Mouse (Mus musculus): ENCODE measurements around the gene Defb21. TPM values are rescaled to one million over a fixed set of nuclear protein-coding genes. Genes with fewer than 3 reads are reported as not detected.

Defb21 gene
- polyA plus RNA-seq, 1 experiment: not detected

GRCm38 (mm10) chr2:152553774-152554423, 18.6 kb upstream of the Defb21 start:
- Histone ChIP-seq H3K4me1 (ENCODE audit: control insufficient read depth, insufficient read depth, insufficient read length, low read length) (no peaks in the 10 kb centered on the region), H3K36me3 (ENCODE audit: control insufficient read depth, insufficient read depth, low read length) (no peaks in the 10 kb centered on the region), H3K27ac (ENCODE audit: insufficient read depth, low read depth, low read length) (no peak overlapping the region), H3K27me3 (ENCODE audit: control insufficient read depth, insufficient read depth, low read length) (no peaks in the 10 kb centered on the region), H3K4me3 (ENCODE audit: low read depth, low read length) (no peak overlapping the region)
- WGBS: 16% methylated on average over 16 of the region's 16 CpGs
- peak; percentile 73; the same call in 1 of the 2 replicates for TF ChIP-seq CTCF (IDR thresholded peaks at IDR 0.05; ENCODE audit: extremely low read depth, insufficient read length, insufficient replicate concordance, low read depth, low read length)
- no peak for TF ChIP-seq POLR2A (IDR thresholded peaks at IDR 0.05; ENCODE audit: low read depth, low read length)

DNA sequence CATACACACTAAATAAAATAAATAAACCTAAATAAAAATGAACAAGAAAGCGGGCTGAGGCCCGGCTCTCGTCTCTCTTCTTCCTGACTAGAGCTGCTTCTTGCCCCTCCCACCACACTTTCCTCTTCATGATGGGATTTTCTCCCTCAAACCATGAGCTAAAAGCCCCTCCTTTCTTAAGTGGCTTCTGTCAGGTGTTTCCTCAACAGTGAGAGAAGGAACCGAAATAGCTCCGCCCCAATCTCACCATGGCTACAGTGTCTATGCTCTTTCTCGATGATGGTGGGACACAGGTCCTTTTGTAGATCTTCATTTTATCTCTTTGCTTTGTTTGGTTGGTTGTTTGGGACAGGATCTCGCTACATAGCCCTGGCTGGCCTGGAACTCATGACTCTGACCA, 15.9 kb upstream of the Defb21 start:
- 76% methylated on average over 7 of the region's 7 CpGs for WGBS
- no peaks in the 10 kb centered on the region for H3K36me3 ChIP-seq (ENCODE audit: control insufficient read depth, insufficient read depth, low read length)
- H3K4me3 ChIP-seq (ENCODE audit: low read depth, low read length): no peak overlapping the region
- no peaks in the 10 kb centered on the region for H3K4me1 ChIP-seq (ENCODE audit: control insufficient read depth, insufficient read depth, insufficient read length, low read length)
- TF ChIP-seq CTCF (IDR thresholded peaks at IDR 0.05; ENCODE audit: extremely low read depth, insufficient read length, insufficient replicate concordance, low read depth, low read length) (no peak), POLR2A (IDR thresholded peaks at IDR 0.05; ENCODE audit: low read depth, low read length) (no peak)
- H3K27ac ChIP-seq (ENCODE audit: insufficient read depth, low read depth, low read length): no peak overlapping the region
- H3K27me3 ChIP-seq (ENCODE audit: control insufficient read depth, insufficient read depth, low read length): no peaks in the 10 kb centered on the region

DNA sequence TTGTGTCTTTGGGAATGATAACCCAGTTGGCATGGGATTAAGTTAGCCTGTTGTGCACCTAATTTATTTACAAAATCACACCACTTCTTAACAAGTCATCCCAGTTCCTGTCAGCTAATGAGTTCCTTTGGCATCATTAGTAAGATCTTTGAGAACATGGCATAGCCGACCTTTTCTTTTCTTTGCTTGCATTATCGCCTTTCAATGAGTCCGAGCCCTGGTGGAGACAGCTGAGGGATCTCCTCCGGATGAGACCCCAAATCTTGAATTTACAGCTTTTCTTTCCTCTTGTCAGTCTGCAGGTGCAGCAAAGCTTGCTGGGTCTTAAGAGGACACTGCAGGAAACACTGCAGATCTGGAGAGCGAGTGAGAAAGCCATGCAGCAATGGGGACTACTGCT, 3.5 kb upstream of the Defb21 start, which contains the start of gene Gm17416:
Gene Gm17416 (plus strand): TSS at position 301 of the 400 bp plus-strand sequence.
- Histone ChIP-seq H3K27ac (ENCODE audit: insufficient read depth, low read depth, low read length) (no peak within 1 kb of the TSS), H3K4me1 (ENCODE audit: control insufficient read depth, insufficient read depth, insufficient read length, low read length) (no peaks in the 10 kb centered on the region), H3K27me3 (ENCODE audit: control insufficient read depth, insufficient read depth, low read length) (peaks cover 2% of the 10 kb centered on the region; the same call in 1 of the 2 replicates), H3K4me3 (ENCODE audit: low read depth, low read length) (no peak within 1 kb of the TSS), H3K36me3 (ENCODE audit: control insufficient read depth, insufficient read depth, low read length) (no peaks in the 10 kb centered on the region)
- WGBS: 94% methylated on average over 5 of the region's 5 CpGs
- TF ChIP-seq CTCF (IDR thresholded peaks at IDR 0.05; ENCODE audit: extremely low read depth, insufficient read length, insufficient replicate concordance, low read depth, low read length): no peak
- no peak for TF ChIP-seq POLR2A (IDR thresholded peaks at IDR 0.05; ENCODE audit: low read depth, low read length)

GRCm38 (mm10) chr2:152569881-152570280, 2.7 kb upstream of the Defb21 start:
- H3K4me1 ChIP-seq (ENCODE audit: control insufficient read depth, insufficient read depth, insufficient read length, low read length): no peaks in the 10 kb centered on the region
- no peaks in the 10 kb centered on the region for H3K36me3 ChIP-seq (ENCODE audit: control insufficient read depth, insufficient read depth, low read length)
- H3K4me3 ChIP-seq (ENCODE audit: low read depth, low read length): no peak overlapping the region
- no peak for TF ChIP-seq POLR2A (IDR thresholded peaks at IDR 0.05; ENCODE audit: low read depth, low read length)
- no peak for TF ChIP-seq CTCF (IDR thresholded peaks at IDR 0.05; ENCODE audit: extremely low read depth, insufficient read length, insufficient replicate concordance, low read depth, low read length)
- no peak overlapping the region for H3K27ac ChIP-seq (ENCODE audit: insufficient read depth, low read depth, low read length)
- WGBS: 70% methylated on average over 4 of the region's 4 CpGs
- H3K27me3 ChIP-seq (ENCODE audit: control insufficient read depth, insufficient read depth, low read length): peaks cover 2% of the 10 kb centered on the region; the same call in 1 of the 2 replicates

DNA sequence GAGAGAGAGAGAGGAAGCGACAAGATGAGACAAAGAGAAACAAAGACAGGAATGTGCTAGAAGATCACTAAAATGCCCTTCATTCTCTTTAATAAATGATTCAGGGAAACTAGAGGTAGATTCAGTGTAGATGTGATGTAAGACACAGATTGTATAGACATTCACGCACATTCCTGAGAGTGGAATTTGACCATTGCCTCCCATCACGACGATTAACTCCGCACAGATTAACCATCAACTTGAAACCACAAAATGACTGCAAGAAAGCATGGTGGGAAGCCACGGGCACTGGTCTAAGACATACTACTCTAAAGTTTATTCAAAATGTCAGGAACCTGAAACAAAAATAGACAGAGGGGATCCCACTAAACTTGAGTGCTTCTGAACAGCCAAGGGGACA, 2.2 kb upstream of the Defb21 start:
- TF ChIP-seq CTCF (IDR thresholded peaks at IDR 0.05; ENCODE audit: extremely low read depth, insufficient read length, insufficient replicate concordance, low read depth, low read length) (no peak), POLR2A (IDR thresholded peaks at IDR 0.05; ENCODE audit: low read depth, low read length) (no peak)
- WGBS: 35% methylated on average over 6 of the region's 6 CpGs
- Histone ChIP-seq H3K27me3 (ENCODE audit: control insufficient read depth, insufficient read depth, low read length) (peaks cover 2% of the 10 kb centered on the region; the same call in 1 of the 2 replicates), H3K4me3 (ENCODE audit: low read depth, low read length) (no peak overlapping the region), H3K4me1 (ENCODE audit: control insufficient read depth, insufficient read depth, insufficient read length, low read length) (no peaks in the 10 kb centered on the region), H3K27ac (ENCODE audit: insufficient read depth, low read depth, low read length) (no peak overlapping the region), H3K36me3 (ENCODE audit: control insufficient read depth, insufficient read depth, low read length) (no peaks in the 10 kb centered on the region)

- Histone ChIP-seq H3K4me3 (ENCODE audit: low read depth, low read length) (no peak overlapping the region), H3K36me3 (ENCODE audit: control insufficient read depth, insufficient read depth, low read length) (no peaks in the 10 kb centered on the region), H3K27me3 (ENCODE audit: control insufficient read depth, insufficient read depth, low read length) (peaks cover 2% of the 10 kb centered on the region; the same call in 1 of the 2 replicates), H3K27ac (ENCODE audit: insufficient read depth, low read depth, low read length) (no peak overlapping the region), H3K4me1 (ENCODE audit: control insufficient read depth, insufficient read depth, insufficient read length, low read length) (no peaks in the 10 kb centered on the region)
- WGBS: 95% methylated on average over 8 of the region's 8 CpGs
- TF ChIP-seq CTCF (IDR thresholded peaks at IDR 0.05; ENCODE audit: extremely low read depth, insufficient read length, insufficient replicate concordance, low read depth, low read length) (no peak), POLR2A (IDR thresholded peaks at IDR 0.05; ENCODE audit: low read depth, low read length) (no peak)
Measured at GRCm38 (mm10) chr2:152573484-152573883, 940 bp downstream of the Defb21 start.

GRCm38 (mm10) chr2:152580107-152580506, 7.6 kb downstream of the Defb21 start, which contains the start of gene Defb19:
Defb19 (minus strand) TSS chr2:152580312.
- no peak within 1 kb of the TSS for H3K27ac ChIP-seq (ENCODE audit: insufficient read depth, low read depth, low read length)

More at GRCm38 (mm10) chr2:152580107-152580506, 7.6 kb downstream of the Defb21 start, which contains the start of gene Defb19:
- no peaks in the 10 kb centered on the region for H3K27me3 ChIP-seq (ENCODE audit: control insufficient read depth, insufficient read depth, low read length)
- 70% methylated on average over 7 of the region's 7 CpGs for WGBS
- H3K36me3 ChIP-seq (ENCODE audit: control insufficient read depth, insufficient read depth, low read length): no peaks in the 10 kb centered on the region
- no peak for TF ChIP-seq CTCF (IDR thresholded peaks at IDR 0.05; ENCODE audit: extremely low read depth, insufficient read length, insufficient replicate concordance, low read depth, low read length)
- TF ChIP-seq POLR2A (IDR thresholded peaks at IDR 0.05; ENCODE audit: low read depth, low read length): no peak
- no peak within 1 kb of the TSS for H3K4me3 ChIP-seq (ENCODE audit: low read depth, low read length)
- no peaks in the 10 kb centered on the region for H3K4me1 ChIP-seq (ENCODE audit: control insufficient read depth, insufficient read depth, insufficient read length, low read length)
